Mouse (Mus musculus) intestine, embryonic 16.5 days (tissue): ENCODE results near the gene Prkn. TPM values are rescaled to one million over a fixed set of nuclear protein-coding genes. Genes with fewer than 3 reads are reported as not detected.

ENCODE experiments used
- ATAC-seq: fragments of 200-750 bp; cut with Nextera tagmentation; 2 replicates; pipeline ENCODE4 v1.8.0; 2017; ENCODE audit warnings: moderate TSS enrichment, moderate library complexity
- H3K27ac ChIP-seq: fragments of 300-500 bp; sonication (generic); 2 replicates; pipeline ENCODE4 v1.5.1; 2014; ENCODE audit warnings: mild to moderate bottlenecking, low read length
- H3K27me3 ChIP-seq: fragments of 300-500 bp; sonication (generic); replicated peaks from 2 replicates; pipeline ENCODE4 v1.6.1; 2014; ENCODE audit warnings: low read length, control low read depth, mixed read lengths; ENCODE audit not compliant: control insufficient read depth, insufficient read depth
- H3K36me3 ChIP-seq: fragments of 300-500 bp; sonication (generic); 2 replicates; pipeline ENCODE4 v1.6.1; 2014; ENCODE audit warnings: low read length, control low read depth; ENCODE audit not compliant: control insufficient read depth, insufficient read depth
- H3K4me1 ChIP-seq: fragments of 300-500 bp; sonication (generic); 2 replicates; pipeline ENCODE4 v1.6.1; 2014; ENCODE audit warnings: low read length, control low read depth, mixed read lengths; ENCODE audit not compliant: control insufficient read depth, insufficient read depth
- H3K4me2 ChIP-seq: fragments of 300-500 bp; sonication (generic); 2 replicates; pipeline ENCODE4 v1.6.1; 2014; ENCODE audit warnings: low read depth, low read length, control low read depth
- H3K4me3 ChIP-seq: fragments of 300-500 bp; sonication (generic); 2 replicates; pipeline ENCODE4 v1.5.1; 2014; ENCODE audit warnings: mild to moderate bottlenecking, low read length
- H3K9ac ChIP-seq: fragments of 300-500 bp; sonication (generic); 2 replicates; pipeline ENCODE4 v1.6.1; 2014; ENCODE audit warnings: low read depth, low read length
- H3K9me3 ChIP-seq: fragments of 300-500 bp; sonication (generic); 2 replicates; pipeline ENCODE4 v1.6.1; 2016; ENCODE audit warnings: low read length, control low read depth; ENCODE audit not compliant: control insufficient read depth
- WGBS: fragments of 180-500 bp; shearing (Covaris S2); extraction: QIAGEN DNeasy Blood & Tissue Kit; methylation state at CpG from one replicate; pipeline ENCODE4 v1.1.7; 2014; 5-methylcytosine and 5-hydroxymethylcytosine counted together
- polyA plus RNA-seq: library from polyadenylated mRNA; unstranded; fragments of >200 nt; fragmentation: Nextera tagmentation; extraction: Ambion mirVana; gene quantifications from 2 replicates; pipeline ENCODE4 v1.2.1, GENCODE M21; 2015

The Prkn gene
- polyA plus RNA-seq, 1 experiment from 2014 or later = 1.3 TPM

DNA sequence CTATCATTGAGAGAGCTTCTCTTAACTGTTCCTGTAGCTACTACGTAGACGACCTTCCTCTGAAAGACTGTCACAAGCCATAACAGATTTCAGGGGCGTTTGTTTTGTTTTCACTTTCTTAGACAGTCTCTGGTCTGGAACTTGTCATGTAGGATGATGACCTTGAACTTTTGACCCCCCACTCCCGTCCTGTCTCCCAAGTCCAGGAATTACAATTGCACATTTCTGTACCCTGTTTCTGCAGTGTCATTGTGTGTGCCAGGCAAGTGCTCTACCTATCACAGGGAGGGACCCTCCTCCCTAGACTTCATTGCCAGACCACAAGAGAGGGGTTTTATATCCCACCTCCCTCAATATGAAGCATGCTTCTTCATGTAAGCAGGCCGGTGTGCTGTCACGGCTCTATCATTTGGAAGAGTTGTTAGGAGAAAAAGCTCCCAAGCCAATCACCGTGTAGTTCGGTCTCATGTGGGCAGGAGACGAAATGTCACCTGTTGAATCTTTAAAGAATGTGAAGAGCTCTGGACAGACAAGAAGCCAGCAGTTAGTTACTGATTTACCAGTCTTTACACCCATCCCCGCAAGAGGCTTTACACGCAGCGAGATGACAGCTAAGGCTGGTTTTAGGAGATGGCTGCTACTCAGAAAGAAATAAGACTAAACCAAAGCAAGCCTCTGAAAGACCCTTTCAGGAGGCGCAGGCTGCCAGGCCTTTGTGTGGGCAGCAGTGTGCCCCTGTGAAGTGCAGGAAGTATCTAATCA, 1027.3 kb downstream of the Prkn start:
- Histone ChIP-seq H3K4me2 (no peak overlapping the region), H3K27me3 (no peaks in the 10 kb centered on the region), H3K36me3 (no peaks in the 10 kb centered on the region), H3K9me3 (no peaks in the 10 kb centered on the region), H3K4me3 (no peak overlapping the region), H3K4me1 (no peaks in the 10 kb centered on the region), H3K9ac (no peak overlapping the region), H3K27ac (no peak overlapping the region)
- WGBS = 39% methylated on average over 13 of the region's 13 CpGs
- peak; percentile 74 for ATAC-seq

DNA sequence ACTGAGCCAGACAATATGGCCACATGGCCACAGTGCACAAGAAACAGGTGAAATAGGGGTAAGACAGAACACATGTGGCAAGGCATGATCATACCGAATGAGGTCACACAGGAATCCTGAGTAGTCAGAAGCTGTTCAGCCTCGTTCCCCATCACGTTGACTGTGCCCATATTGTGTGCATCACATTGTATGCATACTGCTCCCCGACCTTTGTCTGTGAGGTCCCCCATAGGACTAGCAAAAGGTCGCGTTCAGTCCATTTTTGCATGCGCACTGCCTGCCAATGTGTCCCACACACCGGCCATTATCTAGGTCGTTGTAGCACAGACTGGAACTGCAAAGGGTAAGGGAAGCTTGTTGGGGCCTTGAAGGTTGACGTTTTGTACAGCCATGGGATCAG, 1030.4 kb downstream of the Prkn start:
- Histone ChIP-seq H3K9me3 (no peaks in the 10 kb centered on the region), H3K4me1 (no peaks in the 10 kb centered on the region), H3K9ac (no peak overlapping the region), H3K4me3 (no peak overlapping the region), H3K36me3 (no peaks in the 10 kb centered on the region), H3K27me3 (no peaks in the 10 kb centered on the region), H3K27ac (no peak overlapping the region), H3K4me2 (no peak overlapping the region)
- no peak for ATAC-seq
- 92% methylated on average over 10 of the region's 10 CpGs for WGBS

DNA sequence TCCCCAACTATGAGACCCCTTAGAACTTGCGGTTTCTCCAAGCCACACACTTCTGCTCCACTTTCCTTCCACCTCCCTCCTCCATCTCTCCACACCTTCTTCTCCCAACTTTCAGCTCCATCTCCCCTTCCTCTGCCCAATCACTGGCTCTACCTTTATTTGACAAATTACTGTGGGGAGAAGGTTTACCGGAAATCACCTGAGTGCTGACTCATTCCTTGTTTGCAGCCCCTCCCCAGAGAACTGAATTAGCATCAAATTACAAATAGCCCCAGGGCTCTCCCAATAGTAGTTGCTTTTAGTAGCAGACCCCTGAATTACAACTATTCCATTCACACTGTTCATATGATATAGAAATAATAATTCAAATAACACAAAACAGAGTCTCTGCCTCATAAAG, 1036.1 kb downstream of the Prkn start:
- no peaks in the 10 kb centered on the region for H3K27me3 ChIP-seq
- no peaks in the 10 kb centered on the region for H3K9me3 ChIP-seq
- H3K36me3 ChIP-seq = no peaks in the 10 kb centered on the region
- no peak overlapping the region for H3K4me3 ChIP-seq
- H3K4me1 ChIP-seq = no peaks in the 10 kb centered on the region
- 69% methylated on average over 2 of the region's 2 CpGs for WGBS
- H3K27ac ChIP-seq = no peak overlapping the region
- no peak for ATAC-seq
- no peak overlapping the region for H3K9ac ChIP-seq
- H3K4me2 ChIP-seq = no peak overlapping the region

DNA sequence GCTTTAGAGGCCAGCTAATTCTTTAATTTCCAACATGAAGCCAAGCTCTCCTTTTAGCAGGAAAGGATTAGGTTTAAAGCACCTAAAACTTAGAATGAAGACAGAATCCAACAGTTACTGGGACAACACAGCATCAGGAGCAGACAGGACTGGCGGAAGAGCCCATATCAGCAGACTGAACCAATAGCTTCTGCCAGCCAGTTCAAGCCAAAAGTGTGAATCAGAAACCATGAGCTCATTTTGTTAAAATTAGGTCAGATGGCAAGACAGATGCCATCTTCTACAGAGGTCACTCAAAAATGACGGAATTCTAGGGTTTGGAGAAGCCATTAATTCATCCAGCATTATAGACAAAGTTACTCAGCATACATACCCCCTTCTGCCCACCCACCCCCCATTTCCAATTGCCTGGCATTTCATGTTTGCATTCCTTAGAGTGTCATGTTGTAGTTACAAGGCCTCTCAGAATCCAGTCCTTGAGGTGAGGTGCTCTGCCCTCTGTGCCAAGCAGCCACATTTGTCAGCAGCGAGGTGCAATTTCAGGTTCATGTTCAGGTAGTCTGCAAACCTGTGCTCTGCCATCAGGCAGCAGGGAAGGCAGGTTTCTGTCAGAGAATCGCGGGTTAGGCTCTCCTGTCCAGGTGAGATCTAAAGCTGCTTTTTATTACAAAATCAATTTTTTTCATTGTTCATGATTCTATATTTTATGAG, 1041.1 kb downstream of the Prkn start:
- ATAC-seq = no peak
- WGBS = 89% methylated on average over 5 of the region's 5 CpGs
- Histone ChIP-seq H3K9me3 (no peaks in the 10 kb centered on the region), H3K27me3 (no peaks in the 10 kb centered on the region), H3K4me2 (no peak overlapping the region), H3K27ac (no peak overlapping the region), H3K36me3 (no peaks in the 10 kb centered on the region), H3K4me1 (no peaks in the 10 kb centered on the region), H3K9ac (no peak overlapping the region), H3K4me3 (no peak overlapping the region)

DNA sequence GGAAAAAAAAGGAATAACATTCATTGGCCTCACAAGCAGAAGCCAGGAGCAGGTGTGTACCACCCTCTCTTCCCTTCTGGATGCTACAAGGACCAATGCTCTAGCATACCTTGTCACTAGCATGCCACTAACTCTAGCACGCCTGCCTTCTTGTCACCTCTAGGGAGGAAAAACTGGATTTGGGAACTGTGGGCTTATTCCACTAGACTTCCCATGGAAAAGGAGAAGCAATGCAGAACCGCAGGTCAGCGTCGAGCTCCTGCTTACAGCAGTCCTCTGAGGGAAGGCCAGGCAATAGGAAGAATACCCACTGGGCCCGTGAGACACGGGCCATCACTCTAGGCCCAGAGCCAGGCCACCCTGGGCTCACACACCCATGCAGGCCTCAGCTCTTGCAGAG, 1045.4 kb downstream of the Prkn start:
- H3K9me3 ChIP-seq = no peaks in the 10 kb centered on the region
- 90% methylated on average over 6 of the region's 6 CpGs for WGBS
- no peak overlapping the region for H3K4me2 ChIP-seq

DNA sequence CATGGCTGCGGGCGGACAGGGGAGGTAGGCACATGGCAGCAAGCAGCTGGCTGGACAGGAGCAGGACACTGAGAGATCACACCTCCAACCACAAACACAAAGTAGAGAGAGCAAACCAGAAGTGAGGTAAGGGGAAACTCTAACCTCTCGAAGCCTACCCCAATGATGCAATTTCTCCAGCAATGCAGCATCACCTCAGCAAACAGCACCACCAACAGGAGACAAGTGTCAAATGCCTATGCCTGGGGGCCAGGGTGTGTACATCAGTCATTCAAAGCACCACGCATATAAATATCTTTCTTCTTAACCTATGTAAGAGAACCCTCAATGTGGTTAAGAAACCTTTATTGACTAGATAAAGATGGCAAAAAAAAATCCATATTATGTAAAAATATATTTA, 1046.8 kb downstream of the Prkn start:
- H3K27ac ChIP-seq = no peak overlapping the region
- no peaks in the 10 kb centered on the region for H3K9me3 ChIP-seq
- no peak for ATAC-seq
- no peaks in the 10 kb centered on the region for H3K36me3 ChIP-seq
- no peaks in the 10 kb centered on the region for H3K4me1 ChIP-seq
- no peaks in the 10 kb centered on the region for H3K27me3 ChIP-seq
- no peak overlapping the region for H3K9ac ChIP-seq
- WGBS = 82% methylated on average over 4 of the region's 4 CpGs
- H3K4me2 ChIP-seq = no peak overlapping the region
- H3K4me3 ChIP-seq = no peak overlapping the region

More for the DNA sequence above, 1045.4 kb downstream of the Prkn start:
- no peaks in the 10 kb centered on the region for H3K36me3 ChIP-seq
- no peaks in the 10 kb centered on the region for H3K4me1 ChIP-seq
- H3K27me3 ChIP-seq = no peaks in the 10 kb centered on the region
- ATAC-seq = no peak
- H3K9ac ChIP-seq = no peak overlapping the region
- no peak overlapping the region for H3K27ac ChIP-seq
- no peak overlapping the region for H3K4me3 ChIP-seq

DNA sequence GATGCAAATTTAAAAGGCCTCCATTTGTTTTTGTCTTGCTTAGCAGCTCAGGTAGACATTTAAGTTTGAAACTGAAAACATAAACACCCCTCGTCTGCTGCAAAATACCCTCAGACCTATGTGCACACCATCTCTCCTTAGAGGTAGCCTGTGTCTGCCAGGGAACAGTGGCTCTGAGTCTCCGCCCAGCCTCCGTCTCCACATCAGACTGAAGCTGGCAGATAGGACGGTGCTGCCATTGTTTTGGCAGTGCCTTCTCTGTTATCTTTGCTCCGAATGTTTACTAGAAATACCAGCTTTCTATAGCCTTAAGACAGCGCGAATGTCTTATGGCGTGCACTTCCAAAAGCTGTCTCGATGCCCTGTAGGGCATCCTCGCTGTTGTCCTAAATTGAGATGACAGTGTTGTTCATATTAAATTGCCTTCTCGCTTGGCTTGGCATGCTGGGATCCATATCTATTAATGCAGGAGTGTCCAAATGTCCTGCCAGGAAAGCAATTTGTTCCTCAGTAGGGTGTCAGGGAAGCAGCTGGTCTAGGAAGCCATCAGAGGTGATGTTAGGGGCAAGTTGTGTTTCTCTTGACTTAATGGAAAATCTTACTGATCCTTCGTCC, 1047.5 kb downstream of the Prkn start:
- H3K4me2 ChIP-seq = no peak overlapping the region
- no peak overlapping the region for H3K4me3 ChIP-seq
- no peak overlapping the region for H3K9ac ChIP-seq
- ATAC-seq = no peak
- no peaks in the 10 kb centered on the region for H3K4me1 ChIP-seq
- H3K27ac ChIP-seq = no peak overlapping the region
- H3K9me3 ChIP-seq = no peaks in the 10 kb centered on the region
- H3K36me3 ChIP-seq = no peaks in the 10 kb centered on the region
- 77% methylated on average over 12 of the region's 12 CpGs for WGBS
- no peaks in the 10 kb centered on the region for H3K27me3 ChIP-seq

DNA sequence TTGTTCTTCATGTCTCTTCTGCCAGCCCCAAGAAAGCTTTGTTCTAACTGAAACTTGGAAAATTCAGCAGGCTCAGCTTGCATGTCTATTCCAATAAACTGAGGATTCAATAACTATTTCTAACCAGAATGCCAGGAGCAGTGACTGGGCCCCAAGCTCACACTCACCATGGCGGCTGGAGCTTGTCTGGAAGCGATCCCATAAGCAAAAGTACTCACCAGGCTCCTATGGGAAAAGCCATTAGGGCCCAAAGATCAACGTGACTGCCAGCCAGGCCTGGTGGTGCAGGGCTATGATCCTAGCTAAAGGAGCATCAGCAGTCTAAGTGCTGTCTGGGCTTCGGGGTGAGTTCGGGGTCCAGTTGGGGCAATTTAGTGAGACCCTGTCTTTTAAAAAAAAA, 1048.6 kb downstream of the Prkn start:
- H3K9me3 ChIP-seq = no peaks in the 10 kb centered on the region
- no peak for ATAC-seq
- H3K36me3 ChIP-seq = no peaks in the 10 kb centered on the region
- H3K4me2 ChIP-seq = no peak overlapping the region
- no peak overlapping the region for H3K9ac ChIP-seq
- H3K27me3 ChIP-seq = no peaks in the 10 kb centered on the region
- no peaks in the 10 kb centered on the region for H3K4me1 ChIP-seq
- no peak overlapping the region for H3K27ac ChIP-seq
- H3K4me3 ChIP-seq = no peak overlapping the region
- WGBS = 75% methylated on average over 5 of the region's 5 CpGs

DNA sequence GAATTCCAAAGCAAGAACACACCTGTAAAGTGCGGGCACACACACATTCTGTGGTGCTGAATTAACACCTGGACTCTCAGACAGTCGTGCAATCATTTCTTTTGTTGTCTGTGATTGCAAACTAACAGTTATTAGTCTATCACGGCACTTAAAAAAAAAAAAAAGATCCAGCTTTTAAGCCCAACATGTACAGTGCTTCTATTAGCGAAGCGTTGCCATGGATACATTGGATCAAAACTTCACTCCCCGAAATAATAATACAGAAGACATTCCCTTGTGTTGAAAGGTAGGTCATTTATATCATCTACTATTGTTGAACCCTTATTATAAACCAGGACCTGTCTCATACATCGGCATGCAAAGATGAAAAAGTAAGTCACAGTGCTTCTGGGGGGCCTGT, 1060.1 kb downstream of the Prkn start:
- Histone ChIP-seq H3K27me3 (no peaks in the 10 kb centered on the region), H3K4me2 (no peak overlapping the region), H3K36me3 (no peaks in the 10 kb centered on the region), H3K9me3 (no peaks in the 10 kb centered on the region), H3K4me1 (no peaks in the 10 kb centered on the region), H3K9ac (no peak overlapping the region), H3K4me3 (no peak overlapping the region), H3K27ac (no peak overlapping the region)
- no peak for ATAC-seq
- WGBS = 83% methylated on average over 7 of the region's 7 CpGs
